Mouse (Mus musculus) granulocyte monocyte progenitor cell, adult 5-6 weeks (primary cell): ENCODE data around the gene Arid3a. TPM values are rescaled to one million over a fixed set of nuclear protein-coding genes. Genes with fewer than 3 reads are reported as not detected.

ENCODE experiments used
- ATAC-seq: replicated peaks from 2 replicates; pipeline ENCODE4 v1.8.0; 2016; ENCODE audit warnings: mild to moderate bottlenecking, moderate TSS enrichment, inconsistent platforms; ENCODE audit not compliant: poor library complexity, severe bottlenecking
- total RNA-seq, 2 experiments: library from RNA; stranded (forward) in 1 of 2; stranded (reverse) in 1 of 2; fragments of 200-712, 200-1000 nt in 1 of 2; fragments of >200 nt in 1 of 2; fragmentation: Nextera tagmentation in 1 of 2; gene quantifications; 2 replicates each; pipeline ENCODE4 v1.2.3; 2014 to 2017

Arid3a gene
- total RNA-seq, 2 experiments from 2014 or later, result 21.2 to 36.7 TPM

DNA sequence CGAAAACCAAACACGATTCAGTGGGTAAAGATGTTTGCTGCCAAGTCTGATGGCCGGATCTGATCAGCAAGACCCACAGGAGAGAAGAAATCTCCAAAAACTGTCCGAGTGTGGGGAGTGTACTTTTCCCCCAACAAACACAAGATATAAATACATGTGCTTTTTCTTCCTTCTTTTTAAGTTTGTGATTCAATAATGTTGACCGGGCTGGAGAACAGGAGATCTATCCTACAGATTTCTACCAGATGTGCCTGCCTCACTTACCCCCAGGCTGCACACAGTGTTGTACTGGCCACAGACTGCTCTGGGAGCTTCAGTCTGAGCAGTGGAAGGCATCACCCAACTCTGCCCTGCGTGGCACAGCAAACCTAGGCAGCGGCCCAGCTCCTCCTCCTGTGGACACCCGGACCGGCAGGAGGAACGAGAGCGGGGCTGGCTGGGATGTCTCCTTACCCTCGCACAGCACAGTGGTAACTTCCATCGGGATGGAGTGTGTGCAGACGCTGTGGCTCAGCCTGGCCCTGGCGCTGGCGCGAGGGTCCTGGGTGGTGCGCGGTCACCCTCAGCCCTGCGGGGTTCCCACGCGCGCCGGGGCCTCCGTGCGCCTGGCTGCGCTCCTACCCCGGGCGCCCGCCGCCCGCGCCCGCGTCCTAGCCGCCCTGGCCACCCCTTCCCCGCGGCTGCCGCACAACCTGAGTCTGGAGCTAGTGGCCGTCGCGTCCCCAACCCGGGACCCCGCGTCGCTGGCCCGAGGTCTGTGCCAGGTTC, 43.8 kb downstream of the Arid3a start, which contains the start of gene Grin3b:
TSS of gene Grin3b (plus strand) at position 301 of the 768 bp plus-strand sequence.
- peak; percentile 14; the same call in 1 of the 2 replicates for ATAC-seq

DNA sequence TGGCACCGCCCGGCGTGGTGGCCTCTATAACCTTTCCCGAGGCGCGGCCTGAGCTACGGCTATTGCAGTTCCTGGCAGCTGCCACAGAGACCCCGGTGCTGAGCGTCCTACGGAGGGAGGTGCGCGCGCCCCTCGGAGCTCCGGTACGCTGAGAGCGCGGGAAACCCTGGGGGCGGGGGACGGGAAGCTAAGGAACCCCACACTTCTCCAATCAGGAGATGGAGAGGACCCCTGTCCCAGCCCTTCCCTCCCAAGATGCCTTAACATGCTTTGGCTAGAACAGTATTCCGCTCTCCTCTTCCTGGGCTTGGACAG, 44.3 kb downstream of the Arid3a start:
- ATAC-seq, result peak; percentile 31

DNA sequence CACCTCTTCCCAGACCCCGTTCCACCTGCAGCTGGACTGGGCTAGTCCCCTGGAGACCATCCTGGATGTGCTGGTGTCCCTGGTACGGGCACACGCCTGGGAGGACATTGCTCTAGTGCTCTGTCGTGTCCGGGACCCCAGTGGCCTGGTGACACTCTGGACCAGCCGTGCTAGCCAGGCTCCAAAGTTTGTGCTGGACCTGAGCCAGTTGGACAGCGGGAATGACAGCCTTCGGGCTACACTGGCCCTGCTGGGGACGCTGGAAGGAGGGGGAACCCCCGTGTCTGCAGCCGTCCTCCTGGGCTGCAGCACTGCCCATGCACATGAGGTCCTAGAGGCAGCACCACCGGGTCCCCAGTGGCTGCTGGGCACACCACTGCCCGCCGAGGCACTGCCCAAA, 46.0 kb downstream of the Arid3a start:
- ATAC-seq, result no peak

DNA sequence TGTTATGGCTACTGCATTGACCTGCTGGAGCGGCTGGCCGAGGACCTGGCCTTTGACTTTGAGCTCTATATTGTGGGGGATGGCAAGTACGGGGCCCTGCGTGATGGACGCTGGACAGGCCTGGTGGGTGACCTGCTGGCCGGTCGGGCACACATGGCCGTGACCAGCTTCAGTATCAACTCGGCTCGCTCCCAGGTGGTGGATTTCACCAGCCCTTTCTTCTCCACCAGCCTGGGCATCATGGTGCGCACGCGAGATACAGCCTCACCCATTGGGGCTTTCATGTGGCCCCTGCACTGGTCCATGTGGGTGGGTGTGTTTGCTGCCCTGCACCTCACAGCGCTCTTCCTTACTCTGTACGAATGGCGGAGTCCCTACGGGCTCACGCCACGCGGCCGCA, 47.2 kb downstream of the Arid3a start:
- no peak for ATAC-seq

DNA sequence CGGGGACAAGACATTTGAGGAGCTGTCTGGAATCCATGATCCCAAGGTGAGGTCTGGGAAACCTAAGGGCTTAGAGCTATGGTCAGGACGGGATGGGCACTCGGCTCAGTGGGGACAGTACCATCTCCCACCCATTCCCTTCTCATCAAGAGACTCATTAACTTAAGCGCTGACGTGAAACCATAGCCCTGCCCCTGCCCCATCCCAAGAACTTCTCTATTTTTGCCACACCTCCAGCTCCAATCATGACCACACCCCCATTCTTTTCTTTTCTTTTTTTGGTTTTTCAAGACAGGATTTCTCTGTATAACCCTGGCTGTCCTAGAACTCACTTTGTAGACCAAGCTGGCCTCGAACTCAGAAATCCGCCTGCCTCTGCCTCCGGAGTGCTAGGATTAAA, 47.8 kb downstream of the Arid3a start:
- ATAC-seq, result peak; percentile 53; the same call in 1 of the 2 replicates

DNA sequence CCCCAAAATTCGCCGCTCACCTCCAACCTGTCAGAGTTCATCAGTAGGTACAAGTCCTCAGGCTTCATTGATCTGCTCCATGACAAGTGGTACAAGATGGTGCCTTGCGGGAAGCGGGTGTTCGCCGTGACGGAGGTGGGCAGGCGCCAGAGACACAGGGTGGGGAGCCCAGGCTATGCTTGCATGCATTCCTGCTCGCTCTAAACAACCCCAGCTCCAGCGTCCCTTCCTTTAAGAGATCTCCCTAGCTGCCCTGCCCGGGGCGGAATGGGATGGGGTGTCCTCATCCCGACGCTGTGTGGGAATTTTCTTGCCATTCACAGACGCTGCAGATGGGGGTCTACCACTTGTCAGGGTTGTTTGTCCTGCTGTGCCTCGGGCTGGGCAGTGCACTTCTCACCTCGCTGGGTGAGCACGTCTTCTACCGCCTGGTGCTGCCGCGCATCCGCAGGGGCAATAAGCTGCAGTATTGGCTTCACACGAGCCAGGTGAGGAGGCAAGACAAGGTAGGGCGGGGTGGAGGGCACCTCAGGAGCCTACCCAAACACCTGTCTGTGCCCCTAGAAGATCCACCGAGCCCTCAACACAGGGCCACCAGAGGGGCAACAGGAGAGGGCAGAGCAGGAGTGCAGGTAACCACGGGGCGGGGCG, 49.4 kb downstream of the Arid3a start:
- no peak for ATAC-seq

DNA sequence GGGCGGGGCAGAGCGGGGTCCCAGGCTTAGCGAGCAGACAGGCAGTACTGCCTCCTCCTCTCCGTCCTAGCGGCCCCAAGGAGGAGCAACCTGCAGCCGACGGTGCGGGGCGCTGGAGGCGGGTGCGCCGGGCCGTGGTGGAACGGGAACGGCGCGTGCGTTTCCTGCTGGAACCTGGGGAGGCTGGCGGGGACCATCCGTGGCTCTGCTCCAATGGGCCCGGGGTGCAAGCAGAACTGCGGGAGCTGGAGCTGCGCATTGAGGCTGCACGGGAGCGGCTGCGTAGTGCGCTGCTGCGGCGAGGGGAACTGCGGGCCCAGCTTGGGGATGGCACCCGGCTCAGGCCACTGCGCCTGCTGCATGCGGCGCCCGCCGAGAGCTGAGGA, 49.9 kb downstream of the Arid3a start:
- no peak for ATAC-seq

DNA sequence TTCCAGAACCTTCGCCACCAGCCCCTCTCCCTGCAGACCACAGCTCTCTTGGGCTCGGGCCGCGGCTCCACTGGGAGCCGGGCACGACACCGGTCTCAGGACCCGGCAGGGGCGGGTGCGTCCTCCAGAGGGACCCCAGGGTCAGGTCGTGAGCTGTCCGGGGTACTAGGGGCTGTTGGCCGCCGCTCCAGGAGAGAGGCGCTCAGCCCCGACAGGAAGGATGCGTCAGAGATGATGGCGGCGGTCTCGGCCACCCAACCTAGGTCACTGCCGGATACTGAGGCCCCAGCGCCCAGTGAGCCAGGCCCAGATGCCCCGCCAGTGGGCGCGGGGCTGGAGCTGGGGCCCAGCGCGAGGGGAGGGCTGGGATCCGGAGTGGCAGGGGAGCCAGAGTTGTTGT, 50.5 kb downstream of the Arid3a start:
- no peak for ATAC-seq

DNA sequence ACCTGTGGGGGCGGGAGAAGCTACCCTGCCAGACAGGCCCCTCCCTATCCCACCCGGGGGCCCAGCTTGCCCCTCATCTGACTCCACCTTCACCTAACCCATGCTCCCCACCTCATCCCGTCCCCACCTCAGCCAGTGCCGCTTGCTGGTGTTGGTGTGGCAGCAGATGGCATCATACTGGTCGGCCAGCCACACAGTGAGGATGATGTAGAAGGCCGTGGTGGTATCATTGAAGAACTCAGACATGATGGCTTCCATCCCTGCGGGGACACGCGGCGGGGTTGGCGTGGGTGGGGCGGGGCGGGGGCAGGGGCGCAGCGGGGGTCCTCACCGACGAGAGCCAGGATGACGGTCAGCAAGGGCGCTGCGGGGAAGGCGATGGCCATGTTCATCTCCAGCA, 51.2 kb downstream of the Arid3a start:
- ATAC-seq, result no peak

DNA sequence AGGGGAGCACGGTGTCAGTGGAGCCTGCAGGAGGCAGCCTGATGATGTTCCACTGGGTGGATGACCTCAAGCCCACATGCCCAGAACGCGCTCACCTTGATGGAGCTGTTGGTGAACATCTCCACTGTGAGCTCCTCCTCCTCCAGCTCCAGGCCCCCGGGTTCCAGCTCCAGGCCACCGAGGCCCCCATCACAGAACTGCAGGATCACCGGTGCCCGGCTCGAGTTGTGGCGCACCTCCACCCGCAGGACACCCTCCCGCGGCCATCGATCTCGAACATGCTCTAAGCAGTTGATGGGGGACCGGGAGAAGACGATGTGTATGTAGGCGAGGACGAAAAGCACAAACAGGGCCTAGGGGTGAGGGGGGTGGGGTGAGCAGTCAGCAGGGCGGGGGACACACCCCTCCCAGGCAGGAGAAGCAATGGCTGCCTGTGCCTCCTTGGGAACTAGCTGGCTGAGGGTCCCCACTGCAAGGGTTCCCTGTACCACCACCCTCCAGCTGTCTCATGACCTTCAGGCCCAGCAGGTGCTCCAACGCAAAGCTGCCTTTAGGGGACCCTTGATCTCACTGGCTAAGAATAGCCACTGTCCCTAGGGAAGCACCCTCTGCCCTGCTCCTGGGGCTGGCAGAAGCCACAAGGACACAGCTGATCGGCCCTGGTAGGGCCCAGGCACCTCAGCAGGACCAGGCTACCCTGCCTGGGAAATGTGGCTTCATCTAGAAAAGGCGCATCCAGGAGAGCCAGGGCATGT, 52.7 kb downstream of the Arid3a start:
- ATAC-seq, result no peak

DNA sequence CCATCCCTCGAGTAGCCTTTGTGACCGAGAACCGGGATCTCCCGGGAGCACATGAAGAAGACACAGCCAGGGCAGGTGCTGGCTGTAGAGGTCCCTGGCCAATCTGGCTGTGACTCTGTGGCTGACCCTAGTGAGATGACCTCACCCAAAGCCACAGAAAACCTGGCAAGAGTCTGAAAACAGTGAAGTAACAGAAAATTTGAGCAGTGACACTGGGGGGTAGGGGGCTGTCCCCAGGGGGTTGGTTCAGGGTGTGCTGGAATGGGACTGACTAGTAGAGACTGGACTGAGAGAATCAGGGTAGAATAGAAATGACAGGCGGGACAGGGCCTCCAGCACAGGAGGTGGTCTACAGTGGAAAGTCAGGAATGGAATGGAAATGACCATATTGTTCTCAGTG, 56.4 kb downstream of the Arid3a start:
- no peak for ATAC-seq

DNA sequence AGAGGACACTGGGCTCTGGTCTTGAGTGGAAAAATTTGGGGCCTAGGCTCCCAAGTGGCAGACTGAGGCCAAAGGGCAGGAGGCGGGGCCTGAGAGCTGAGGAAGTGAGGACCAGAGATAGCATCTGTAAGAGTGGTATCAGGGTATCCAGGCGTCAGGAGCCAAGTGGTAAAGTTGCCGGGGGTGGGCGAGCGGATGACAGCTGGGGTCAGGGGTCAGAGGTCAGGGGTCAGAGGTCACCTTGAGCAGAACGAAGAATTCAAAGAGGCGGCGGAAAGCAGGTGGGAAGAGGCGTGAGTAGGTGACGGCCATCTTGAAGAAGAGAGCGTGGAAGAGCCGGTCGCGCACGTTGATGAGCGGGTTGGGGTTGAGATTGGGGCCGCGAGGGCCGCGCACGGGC, 56.8 kb downstream of the Arid3a start:
- ATAC-seq, result peak; percentile 8; the same call in 1 of the 2 replicates

DNA sequence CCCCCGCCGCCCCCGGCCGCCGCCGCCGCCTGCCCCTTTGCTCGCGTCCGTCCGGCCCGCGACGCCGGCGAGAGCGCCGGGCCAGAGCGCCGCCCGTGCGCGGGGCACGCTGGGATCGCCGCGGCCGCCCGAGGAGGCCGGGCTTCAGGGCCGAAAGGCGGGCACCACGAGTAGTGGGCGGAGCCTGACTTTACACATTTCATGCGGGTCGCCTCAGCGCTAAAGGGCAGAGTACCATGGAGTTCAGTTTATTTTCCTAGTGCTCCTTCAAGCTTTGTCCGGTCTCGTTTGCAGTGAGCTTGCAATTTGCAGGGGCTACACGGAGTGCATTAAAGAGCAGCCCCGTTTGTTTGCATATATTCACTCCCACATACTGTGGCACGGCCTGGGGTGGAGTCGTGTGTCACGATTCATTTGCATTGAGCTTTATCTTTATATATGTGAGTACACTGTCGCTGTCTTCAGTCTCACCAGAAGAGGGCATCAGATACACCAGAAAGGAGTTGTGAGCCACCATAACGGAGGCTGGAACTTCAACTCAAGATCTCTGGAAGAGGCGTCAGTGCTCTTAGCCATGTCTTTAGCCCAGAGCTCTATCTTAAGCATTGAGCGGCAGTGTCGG, 57.5 kb downstream of the Arid3a start, which contains the start of gene Tmem259:
TSS of gene Tmem259 (minus strand) at position 136 of the 622 bp plus-strand sequence.
- peak; percentile 22 for ATAC-seq

DNA sequence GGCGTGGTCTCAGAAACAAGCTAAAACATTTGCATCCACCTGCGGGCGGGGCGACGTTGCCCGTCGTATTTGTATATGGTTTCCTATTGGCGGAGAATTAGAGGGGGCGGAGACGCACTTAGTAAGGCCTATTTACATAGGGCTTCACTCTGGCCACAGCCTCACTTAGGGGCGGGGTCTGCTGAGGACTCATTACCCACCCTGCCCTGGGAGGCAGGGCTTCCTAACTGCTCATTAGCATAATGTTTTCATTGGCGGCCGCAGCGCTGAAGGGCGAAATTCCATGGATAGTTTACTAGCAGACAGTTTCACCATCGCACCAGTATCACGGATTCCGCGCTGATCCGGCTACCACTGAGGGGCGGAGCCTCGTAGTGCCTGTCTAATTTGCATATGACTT, 58.0 kb downstream of the Arid3a start:
- peak; percentile 61 for ATAC-seq

DNA sequence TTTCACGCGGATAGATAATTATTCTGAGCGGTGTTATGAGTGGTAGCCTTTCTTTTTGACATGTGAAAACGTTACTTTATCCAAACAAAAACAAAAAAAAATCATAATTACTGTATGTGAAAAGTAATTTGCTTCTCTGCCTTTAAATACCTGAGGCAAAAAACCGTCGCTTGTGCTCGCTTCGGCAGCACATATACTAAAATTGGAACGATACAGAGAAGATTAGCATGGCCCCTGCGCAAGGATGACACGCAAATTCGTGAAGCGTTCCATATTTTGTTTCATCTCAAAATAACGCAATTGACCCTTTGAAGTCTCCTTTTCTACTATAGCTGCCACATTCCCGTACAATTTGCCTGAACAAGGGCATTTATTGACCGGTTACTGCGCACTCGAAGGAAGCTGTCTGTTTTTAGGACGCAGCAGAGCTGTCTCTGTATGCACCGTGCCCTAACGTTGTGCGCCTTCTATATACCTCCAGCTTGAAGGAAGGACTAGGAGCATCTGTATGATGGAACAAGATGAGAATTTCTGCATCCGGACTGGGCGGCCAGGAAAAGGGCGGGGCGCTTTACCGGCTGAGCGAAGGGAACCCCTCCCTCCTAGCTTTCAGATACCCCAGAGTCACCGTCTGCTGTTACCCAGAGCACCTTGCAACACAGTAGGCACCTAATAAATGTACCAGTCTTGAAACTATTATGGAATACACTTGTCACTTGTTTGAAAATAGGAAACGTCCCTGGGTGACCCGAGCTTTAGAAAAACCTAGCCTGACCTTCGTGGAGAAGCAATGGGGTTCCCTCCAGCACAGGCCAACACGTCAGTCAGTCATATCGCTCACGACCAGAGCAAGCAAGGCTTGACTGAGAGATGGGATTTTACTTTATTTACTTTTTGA, 58.7 kb downstream of the Arid3a start:
- ATAC-seq, result peak; percentile 28

DNA sequence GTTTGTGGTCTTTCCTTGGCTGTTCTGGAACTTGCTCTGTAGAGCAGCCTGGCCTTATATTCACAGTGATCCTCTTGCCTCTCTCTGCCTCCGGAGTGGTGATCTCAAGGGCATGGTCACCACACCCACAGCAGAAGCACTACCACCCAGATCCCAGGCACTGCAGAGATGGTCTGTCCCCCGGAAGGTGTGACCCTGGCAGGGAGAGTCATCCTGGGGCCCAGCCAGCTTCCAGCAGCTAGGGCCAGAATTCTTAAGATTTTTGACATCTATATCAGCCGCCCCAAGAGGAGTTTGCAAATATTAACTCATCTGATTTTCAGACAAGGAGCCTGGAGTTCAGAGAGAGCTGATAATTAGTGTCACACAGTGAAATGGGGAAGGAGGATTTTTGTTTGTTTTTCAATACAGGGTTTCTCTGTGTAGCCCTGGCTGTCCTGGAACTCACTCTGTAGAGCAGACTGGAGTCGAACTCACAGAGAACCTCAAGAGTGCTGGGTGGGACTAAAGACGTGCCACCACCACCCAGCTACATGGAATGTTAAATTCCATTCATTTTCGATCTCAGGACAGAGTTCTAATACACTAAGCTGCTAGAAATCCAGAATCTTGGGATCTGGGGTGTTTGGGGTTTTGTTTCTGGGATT, 59.5 kb downstream of the Arid3a start:
- ATAC-seq, result no peak

DNA sequence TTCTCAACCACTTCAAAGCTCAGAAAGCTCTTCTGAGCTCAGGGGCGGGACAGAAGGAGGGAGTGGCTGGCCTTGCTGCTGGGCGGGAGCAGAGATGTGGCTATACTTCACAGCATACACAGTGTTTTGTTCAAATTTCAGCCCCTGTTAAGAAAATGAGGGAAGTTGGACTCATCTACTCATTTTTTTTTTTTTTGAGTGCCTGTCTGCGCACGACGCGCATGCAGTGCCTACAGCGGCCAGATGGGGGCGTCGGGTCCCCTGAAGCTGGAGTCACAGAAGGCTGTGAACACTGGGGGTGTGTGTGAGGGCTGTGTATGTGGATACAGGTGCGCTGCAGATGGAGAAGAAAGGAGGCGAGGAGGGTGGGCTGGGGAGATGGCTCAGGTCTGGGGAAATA, 60.1 kb downstream of the Arid3a start:
- ATAC-seq, result peak; percentile 32

DNA sequence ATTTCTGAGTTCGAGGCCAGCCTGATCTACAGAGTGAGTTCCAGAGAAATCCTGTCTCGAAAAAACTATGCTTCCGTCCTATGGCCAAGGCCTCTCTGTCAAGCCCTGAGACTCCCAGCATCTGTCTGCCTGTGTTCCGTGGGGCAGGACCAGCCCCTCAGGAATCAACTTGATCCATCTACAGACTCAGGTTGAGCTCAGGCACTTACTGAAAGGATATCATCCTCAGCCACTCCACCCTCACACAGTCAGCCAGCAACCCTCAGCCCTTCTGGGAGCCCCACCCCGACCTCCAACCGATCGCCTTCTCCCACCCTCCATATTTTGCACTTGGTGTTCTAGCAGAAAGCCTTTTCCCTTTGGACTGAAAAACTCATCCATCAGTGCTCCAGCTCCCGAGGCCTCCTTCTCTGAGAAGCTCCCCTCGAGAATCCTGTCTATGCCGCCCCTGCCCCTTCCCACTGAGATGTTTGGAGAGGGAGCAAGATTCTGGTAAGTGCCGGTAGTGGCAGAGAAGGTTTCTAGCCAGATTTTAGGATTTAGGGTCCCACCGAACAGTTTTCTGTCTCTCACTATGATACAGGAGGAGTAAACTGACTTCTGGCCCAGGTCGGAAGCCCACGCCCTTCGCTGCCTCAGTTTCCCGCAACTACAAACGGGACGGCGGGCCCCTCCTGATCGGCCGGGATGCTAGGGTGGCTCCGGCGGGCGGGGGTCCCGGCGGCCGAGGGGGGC, 61.1 kb downstream of the Arid3a start:
- ATAC-seq, result no peak
